Mouse (Mus musculus) forebrain, embryonic 10.5 days (tissue): ENCODE data around the gene Zfp874a. TPM values are rescaled to one million over a fixed set of nuclear protein-coding genes. Genes with fewer than 3 reads are reported as not detected.
"Not testable (repeated sequence)": the region's sequence is repeated elsewhere in the genome, so short reads cannot be mapped to it uniquely, and the experiment has no call there.

Experiments used
- DNase-seq: peaks from one replicate; pipeline ENCODE4 v3.0.0-alpha.2; 2017; ENCODE audit warnings: low spot score; ENCODE audit errors: extremely low spot score
- H3K27ac ChIP-seq: fragments of 300-500 bp; sonication (generic); 2 replicates; pipeline ENCODE4 v1.5.1; 2016; ENCODE audit warnings: mild to moderate bottlenecking
- H3K27me3 ChIP-seq: fragments of 300-500 bp; sonication (generic); 2 replicates; pipeline ENCODE4 v1.6.1; 2016; ENCODE audit warnings: mild to moderate bottlenecking; ENCODE audit not compliant: poor library complexity, severe bottlenecking
- H3K36me3 ChIP-seq: fragments of 300-500 bp; sonication (generic); replicated peaks from 2 replicates; pipeline ENCODE4 v1.6.1; 2016; ENCODE audit warnings: mild to moderate bottlenecking, moderate library complexity
- H3K4me1 ChIP-seq: fragments of 300-500 bp; sonication (generic); 2 replicates; pipeline ENCODE4 v1.6.1; 2016
- H3K4me3 ChIP-seq: fragments of 300-500 bp; sonication (generic); 2 replicates; pipeline ENCODE4 v1.5.1; 2016; ENCODE audit warnings: mild to moderate bottlenecking, moderate library complexity
- H3K9me3 ChIP-seq: fragments of 300-500 bp; sonication (generic); 2 replicates; pipeline ENCODE4 v1.6.1; 2016; ENCODE audit warnings: mild to moderate bottlenecking, moderate library complexity
- WGBS: fragments of 180-500 bp; shearing (Covaris S2); methylation state at CpG from one replicate; pipeline ENCODE4 v1.1.7; 2016; 5-methylcytosine and 5-hydroxymethylcytosine counted together
- polyA plus RNA-seq: library from polyadenylated mRNA; unstranded; fragments of >200 nt; fragmentation: Nextera tagmentation; extraction: Ambion mirVana; gene quantifications from 2 replicates; pipeline ENCODE4 v1.2.1, GENCODE M21; 2016

Zfp874a gene
- polyA plus RNA-seq, 1 experiment from 2014 or later, result 6.3 TPM

GRCm38 (mm10) chr13:67425699-67426098, 25.7 kb downstream of the Zfp874a start:
- DNase-seq, H3K36me3 ChIP-seq, H3K4me3 ChIP-seq, H3K27me3 ChIP-seq, H3K27ac ChIP-seq, H3K9me3 ChIP-seq: not testable (repeated sequence)
- peaks cover 13% of the 10 kb centered on the region for H3K4me1 ChIP-seq

GRCm38 (mm10) chr13:67422532-67422931, 28.9 kb downstream of the Zfp874a start:
- not testable (repeated sequence) for H3K9me3 ChIP-seq, H3K27me3 ChIP-seq, DNase-seq, H3K4me3 ChIP-seq, H3K27ac ChIP-seq, H3K36me3 ChIP-seq
- 75% methylated on average over 2 of the region's 2 CpGs for WGBS
- peaks cover 15% of the 10 kb centered on the region for H3K4me1 ChIP-seq

DNA sequence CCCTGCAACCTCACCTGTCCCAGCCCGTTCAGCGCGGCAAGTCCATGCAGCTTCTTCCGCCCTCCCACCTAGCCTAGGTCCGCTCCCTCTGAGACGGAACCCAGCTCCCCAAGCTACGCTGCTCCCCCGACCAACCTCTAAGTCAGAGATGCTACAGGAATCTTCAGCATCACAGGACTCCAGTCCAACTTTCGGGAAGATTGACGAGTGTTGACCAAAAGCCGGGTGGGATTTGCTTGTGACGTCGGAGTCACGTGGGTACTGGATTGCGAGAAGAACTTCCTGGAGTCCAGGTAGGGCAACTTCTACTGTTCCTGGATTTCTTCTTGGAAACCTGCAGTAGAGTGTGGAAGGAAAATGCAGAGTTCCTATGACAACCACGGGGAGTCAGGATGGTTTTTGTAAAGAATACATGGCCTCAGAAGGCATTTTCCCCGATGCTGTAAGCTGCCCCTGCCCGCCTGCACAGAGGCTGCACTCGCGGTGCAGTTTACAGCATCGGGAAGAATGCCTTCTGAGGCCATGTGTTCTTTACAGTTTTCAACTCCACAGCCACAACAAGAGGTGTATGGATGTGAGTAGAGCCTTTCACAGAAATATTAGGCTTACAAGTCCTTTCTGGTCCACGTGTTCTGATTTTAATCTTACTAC, 30.1 kb downstream of the Zfp874a start, which contains the start of gene Zfp459:
Gene Zfp459, minus strand, starts transcription at position 212 of the 651 bp plus-strand sequence.
- Histone ChIP-seq H3K27ac (peak within 1 kb of the TSS; percentile 79), H3K36me3 (no peaks in the 10 kb centered on the region), H3K4me3 (peak within 1 kb of the TSS; percentile 71), H3K9me3 (no peaks in the 10 kb centered on the region), H3K27me3 (no peaks in the 10 kb centered on the region), H3K4me1 (peaks cover 15% of the 10 kb centered on the region)
- WGBS, result 3% methylated on average over 22 of the region's 22 CpGs
- DNase-seq, result peak; percentile 72

DNA sequence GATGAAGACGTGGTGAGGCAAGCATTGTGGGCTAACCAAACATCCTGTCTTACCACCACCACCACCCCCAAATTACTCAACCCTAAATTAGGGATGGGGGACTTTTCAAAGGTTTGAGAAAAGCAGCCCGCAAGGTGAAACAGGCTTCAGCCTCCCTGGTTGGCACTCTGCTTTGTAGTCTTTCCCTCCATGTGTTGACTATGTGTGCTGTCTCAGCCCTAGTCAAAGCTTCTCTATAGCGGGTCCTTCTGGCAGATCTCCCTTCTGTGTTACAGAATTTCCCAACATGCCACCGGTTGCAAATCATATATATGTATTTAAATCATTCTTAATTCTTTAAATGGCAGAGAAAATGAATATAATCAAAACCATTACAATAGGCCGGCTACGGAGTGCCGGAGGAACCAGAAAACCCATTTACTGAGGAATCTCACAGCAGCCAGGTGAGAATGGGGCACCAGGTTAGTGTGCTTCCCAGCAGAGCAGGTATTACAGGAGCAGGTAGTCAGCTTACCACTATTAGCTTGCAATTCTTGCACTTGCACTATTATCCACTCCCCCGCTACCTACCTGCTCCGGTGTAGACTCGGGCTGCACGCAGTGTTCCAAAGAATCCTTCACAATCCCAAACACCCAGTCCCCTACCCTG, 30.7 kb downstream of the Zfp874a start:
- no peaks in the 10 kb centered on the region for H3K27me3 ChIP-seq
- peaks cover 15% of the 10 kb centered on the region for H3K4me1 ChIP-seq
- no peaks in the 10 kb centered on the region for H3K36me3 ChIP-seq
- no peak for DNase-seq
- H3K4me3 ChIP-seq, result peak overlapping the region; percentile 71
- no peaks in the 10 kb centered on the region for H3K9me3 ChIP-seq
- 34% methylated on average over 11 of the region's 11 CpGs for WGBS
- peak overlapping the region; percentile 79 for H3K27ac ChIP-seq

GRCm38 (mm10) chr13:67416811-67417210, 34.6 kb downstream of the Zfp874a start:
- no peaks in the 10 kb centered on the region for H3K27me3 ChIP-seq
- no peak overlapping the region for H3K27ac ChIP-seq
- peaks cover 10% of the 10 kb centered on the region for H3K4me1 ChIP-seq
- no peaks in the 10 kb centered on the region for H3K36me3 ChIP-seq
- WGBS, result 92% methylated on average over 3 of the region's 3 CpGs
- no peaks in the 10 kb centered on the region for H3K9me3 ChIP-seq
- H3K4me3 ChIP-seq, result no peak overlapping the region
- DNase-seq, result no peak

DNA sequence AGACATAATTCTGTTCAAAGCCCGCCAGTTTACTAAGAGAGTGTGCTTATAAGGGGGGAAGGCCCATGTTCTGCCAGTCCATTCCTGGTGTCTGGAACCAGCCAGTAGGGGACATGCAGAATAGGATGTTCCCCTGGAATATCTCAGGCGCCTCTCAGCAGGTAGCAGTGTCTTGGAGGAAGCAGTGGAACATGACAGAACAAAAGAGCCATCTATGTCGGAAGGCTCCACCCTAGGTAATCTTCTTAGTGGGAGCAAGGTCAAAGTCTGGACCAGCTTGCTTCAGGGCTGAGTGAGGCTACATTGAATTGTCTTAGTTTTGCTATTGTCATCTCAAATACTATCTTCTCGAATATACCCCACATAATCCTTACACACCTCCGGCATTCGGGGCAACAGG, 35.7 kb downstream of the Zfp874a start:
- whole genome bisulfite sequencing, result 91% methylated on average over 6 of the region's 6 CpGs

DNA sequence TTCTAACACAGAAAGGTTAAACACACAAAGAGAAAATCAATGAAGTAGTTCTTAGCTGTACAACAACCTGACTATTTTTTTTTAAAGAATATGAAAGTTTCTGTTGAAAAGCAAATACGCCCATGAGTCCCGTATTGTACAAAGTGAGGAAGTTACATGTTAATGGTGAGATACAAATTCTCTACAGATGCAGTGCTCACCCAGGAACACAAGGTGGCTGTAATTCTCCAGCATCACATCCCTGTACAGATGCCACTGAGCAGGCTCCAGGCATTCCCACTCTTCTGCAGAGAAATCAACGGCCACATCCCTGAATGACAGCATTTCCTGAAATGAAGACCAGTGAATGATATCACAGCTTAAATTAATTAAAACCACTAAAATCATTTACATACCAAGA, 37.8 kb downstream of the Zfp874a start:
- not testable (repeated sequence) for H3K4me3 ChIP-seq, H3K9me3 ChIP-seq, H3K36me3 ChIP-seq, H3K27ac ChIP-seq, H3K27me3 ChIP-seq, DNase-seq, H3K4me1 ChIP-seq
- 82% methylated on average over 3 of the region's 3 CpGs for WGBS

More for the DNA sequence above, 35.7 kb downstream of the Zfp874a start:
- no peaks in the 10 kb centered on the region for H3K36me3 ChIP-seq
- DNase-seq, result no peak
- no peak overlapping the region for H3K27ac ChIP-seq
- no peaks in the 10 kb centered on the region for H3K9me3 ChIP-seq
- no peak overlapping the region for H3K4me3 ChIP-seq
- H3K27me3 ChIP-seq, result no peaks in the 10 kb centered on the region
- H3K4me1 ChIP-seq, result peaks cover 3% of the 10 kb centered on the region

- H3K9me3 ChIP-seq, H3K36me3 ChIP-seq, H3K27me3 ChIP-seq, H3K4me1 ChIP-seq: not testable (repeated sequence)
- WGBS, result 5% methylated on average over 14 of the region's 16 CpGs
- peak within 1 kb of the TSS; percentile 78 for H3K27ac ChIP-seq
- DNase-seq, result peak; percentile 62
- H3K4me3 ChIP-seq, result peak within 1 kb of the TSS; percentile 67
Observed at GRCm38 (mm10) chr13:67399183-67399903, 52.1 kb downstream of the Zfp874a start, which contains the start of gene Zfp429. Gene Zfp429 (minus strand): TSS chr13:67399819.

DNA sequence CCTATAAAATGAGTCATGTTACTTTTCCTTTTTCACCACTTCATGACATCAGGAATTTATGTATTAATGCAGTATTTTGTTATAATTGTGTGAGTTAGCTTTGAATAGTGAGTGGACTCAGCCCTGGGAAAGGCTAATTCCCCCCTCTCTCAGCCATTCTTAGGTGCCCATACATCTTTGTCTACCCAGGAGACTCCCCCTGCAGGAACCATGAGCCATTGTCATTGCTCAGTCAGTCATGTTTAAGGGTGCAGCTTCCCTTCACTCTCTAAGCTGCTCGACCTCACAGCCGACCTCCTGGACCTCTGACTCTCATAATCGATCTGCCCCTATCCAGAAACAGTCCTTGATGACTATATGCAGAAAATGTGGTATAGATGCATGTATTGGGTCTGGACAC, 75.2 kb downstream of the Zfp874a start:
- not testable (repeated sequence) for H3K36me3 ChIP-seq, H3K27me3 ChIP-seq
- 67% methylated on average over 3 of the region's 3 CpGs for WGBS

DNA sequence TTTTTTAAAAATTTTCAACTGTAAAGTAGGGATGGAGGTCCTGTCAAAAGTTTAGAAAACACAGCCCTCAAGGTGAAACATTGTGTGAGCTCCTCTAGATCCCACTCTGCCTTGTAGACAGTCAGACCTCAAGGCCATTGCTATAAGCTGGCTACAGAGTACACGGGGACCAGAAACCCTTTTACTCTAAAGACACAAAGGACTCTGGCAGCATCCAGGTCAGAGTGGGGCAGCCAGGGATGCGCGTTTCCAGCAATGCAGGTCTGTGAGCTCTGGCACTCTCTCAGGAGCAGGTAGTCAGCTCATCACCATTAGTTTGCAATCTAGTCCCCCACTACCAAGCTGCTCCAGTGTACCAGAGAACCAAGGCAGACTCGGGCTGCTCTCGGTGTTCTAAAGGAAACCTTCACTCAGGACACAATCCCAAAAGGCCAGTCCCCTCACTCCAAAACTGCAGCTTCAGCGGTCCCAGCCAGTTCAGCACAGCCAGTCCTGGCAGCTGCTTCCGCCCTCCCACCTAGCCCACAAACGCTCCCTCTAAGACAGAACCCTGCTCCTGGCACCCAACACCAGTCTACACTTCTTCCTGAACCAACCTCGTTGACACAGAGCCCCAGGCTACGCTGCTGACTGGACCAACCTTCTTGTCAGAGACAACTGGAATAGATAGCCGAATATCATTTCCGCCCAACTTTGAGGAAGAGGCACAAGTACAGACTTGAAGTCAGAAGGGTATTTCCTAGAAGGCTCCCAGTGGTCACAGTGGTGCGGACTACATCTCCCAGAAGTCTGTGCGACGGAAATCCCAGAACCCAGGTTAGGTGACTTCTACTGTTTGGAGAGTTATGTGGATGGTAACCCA, 76.1 kb downstream of the Zfp874a start, which contains the start of the genes Gm28041 and Zfp456:
Gene Gm28041, minus strand, starts transcription at position 684 of the 862 bp plus-strand sequence.
Gene Zfp456, minus strand, starts transcription at position 761 of the 862 bp plus-strand sequence.
- not testable (repeated sequence) for H3K36me3 ChIP-seq, H3K27me3 ChIP-seq, H3K9me3 ChIP-seq, H3K4me1 ChIP-seq
- H3K27ac ChIP-seq, result peak within 1 kb of the TSS; percentile 54; the same call in 1 of the 2 replicates
- H3K4me3 ChIP-seq, result peak within 1 kb of the TSS; percentile 51
- DNase-seq, result peak; percentile 49
- WGBS, result 23% methylated on average over 15 of the region's 15 CpGs

More for the DNA sequence above, 75.2 kb downstream of the Zfp874a start:
- not testable (repeated sequence) for H3K9me3 ChIP-seq, H3K4me3 ChIP-seq, H3K4me1 ChIP-seq, DNase-seq, H3K27ac ChIP-seq
